Mouse (Mus musculus) neural tube, embryonic 15.5 days (tissue): ENCODE data around the gene Hmgxb4. TPM values are rescaled to one million over a fixed set of nuclear protein-coding genes. Genes with fewer than 3 reads are reported as not detected.

Experiments
- ATAC-seq: fragments of 200-750 bp; cut with Nextera tagmentation; 2 replicates; pipeline ENCODE4 v1.8.0; 2017; ENCODE audit warnings: mild to moderate bottlenecking, moderate TSS enrichment, moderate library complexity; ENCODE audit not compliant: low FRiP score
- H3K27ac ChIP-seq: fragments of 300-500 bp; sonication (generic); replicated peaks from 2 replicates; pipeline ENCODE4 v1.5.1; 2015; ENCODE audit warnings: mild to moderate bottlenecking, inconsistent platforms
- H3K27me3 ChIP-seq: fragments of 300-500 bp; sonication (generic); replicated peaks from 2 replicates; pipeline ENCODE4 v1.6.1; 2015; ENCODE audit warnings: inconsistent platforms
- H3K36me3 ChIP-seq: fragments of 300-500 bp; sonication (generic); 2 replicates; pipeline ENCODE4 v1.6.1; 2015; ENCODE audit warnings: inconsistent platforms
- H3K4me1 ChIP-seq: fragments of 300-500 bp; sonication (generic); 2 replicates; pipeline ENCODE4 v1.6.1; 2015; ENCODE audit warnings: inconsistent platforms
- H3K4me2 ChIP-seq: fragments of 300-500 bp; sonication (generic); 2 replicates; pipeline ENCODE4 v1.6.1; 2015; ENCODE audit warnings: inconsistent platforms, mild to moderate bottlenecking, moderate library complexity
- H3K4me3 ChIP-seq: fragments of 300-500 bp; sonication (generic); replicated peaks from 2 replicates; pipeline ENCODE4 v1.5.1; 2015; ENCODE audit warnings: mild to moderate bottlenecking, inconsistent platforms
- H3K9ac ChIP-seq: fragments of 300-500 bp; sonication (generic); replicated peaks from 2 replicates; pipeline ENCODE4 v1.6.1; 2015; ENCODE audit warnings: mild to moderate bottlenecking, inconsistent platforms
- H3K9me3 ChIP-seq: fragments of 300-500 bp; sonication (generic); replicated peaks from 2 replicates; pipeline ENCODE4 v1.6.1; 2016; ENCODE audit warnings: inconsistent platforms
- WGBS: fragments of 180-500 bp; shearing (Covaris S2); methylation state at CpG from one replicate; pipeline ENCODE4 v1.1.7; 2015; ENCODE audit warnings: mixed read lengths; 5-methylcytosine and 5-hydroxymethylcytosine counted together
- polyA plus RNA-seq: library from polyadenylated mRNA; unstranded; fragments of >200 nt; fragmentation: Nextera tagmentation; extraction: Ambion mirVana; gene quantifications from 2 replicates; pipeline ENCODE4 v1.2.1, GENCODE M21; 2015

The Hmgxb4 gene
- polyA plus RNA-seq, 1 experiment from 2014 or later: 33.8 TPM

DNA sequence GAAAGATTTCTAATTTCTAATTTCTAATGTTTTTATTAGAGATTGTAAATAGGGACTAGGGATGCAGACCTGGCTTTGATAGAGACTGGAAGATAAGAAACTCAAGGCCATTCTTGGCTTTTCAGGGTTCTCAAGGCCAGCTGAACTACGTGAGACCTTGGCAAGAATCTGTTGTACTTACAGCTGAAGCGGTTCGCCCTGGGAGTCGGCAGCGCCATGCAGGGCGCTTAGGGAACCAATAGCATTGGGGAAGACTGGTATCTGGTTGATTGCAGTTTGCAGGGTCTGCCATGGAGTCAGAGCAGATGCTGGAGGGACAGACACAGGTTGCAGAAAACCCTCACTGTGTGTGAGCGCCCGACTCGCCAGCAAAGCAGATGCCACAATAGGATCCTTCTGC is 85.7 kb downstream of the Hmgxb4 start:
- Histone ChIP-seq H3K4me3 (no peak overlapping the region), H3K36me3 (no peaks in the 10 kb centered on the region), H3K9me3 (no peaks in the 10 kb centered on the region), H3K4me2 (no peak overlapping the region), H3K9ac (no peak overlapping the region), H3K27ac (no peak overlapping the region), H3K27me3 (no peaks in the 10 kb centered on the region), H3K4me1 (0 out of 2 replicates have a peak, but pooled peaks cover 3% of the 10 kb centered on the region)
- no peak for ATAC-seq
- 97% methylated on average over 9 of the region's 9 CpGs for WGBS

Other genes with a start within 250 kb of the Hmgxb4 start
- 6.0 TPM in 1 of 2 replicates, not detected in the other for gene Isx, start 120.2 kb upstream of the Hmgxb4 start, polyA plus RNA-seq
- 44.1 and 44.4 TPM in 2 replicates for gene Tom1, start 40.3 kb downstream of the Hmgxb4 start, polyA plus RNA-seq
- 13.5 and 14.2 TPM in 2 replicates for gene Hmox1, start 100.3 kb downstream of the Hmgxb4 start, polyA plus RNA-seq
- gene Mcm5, start 116.2 kb downstream of the Hmgxb4 start, polyA plus RNA-seq: 25.7 and 66.8 TPM in 2 replicates
- gene Rasd2, start 220.6 kb downstream of the Hmgxb4 start, polyA plus RNA-seq: 2.9 and 4.4 TPM in 2 replicates